Mouse (Mus musculus): Measurements from ENCODE around the gene Spsb4.

Spsb4 gene

DNA sequence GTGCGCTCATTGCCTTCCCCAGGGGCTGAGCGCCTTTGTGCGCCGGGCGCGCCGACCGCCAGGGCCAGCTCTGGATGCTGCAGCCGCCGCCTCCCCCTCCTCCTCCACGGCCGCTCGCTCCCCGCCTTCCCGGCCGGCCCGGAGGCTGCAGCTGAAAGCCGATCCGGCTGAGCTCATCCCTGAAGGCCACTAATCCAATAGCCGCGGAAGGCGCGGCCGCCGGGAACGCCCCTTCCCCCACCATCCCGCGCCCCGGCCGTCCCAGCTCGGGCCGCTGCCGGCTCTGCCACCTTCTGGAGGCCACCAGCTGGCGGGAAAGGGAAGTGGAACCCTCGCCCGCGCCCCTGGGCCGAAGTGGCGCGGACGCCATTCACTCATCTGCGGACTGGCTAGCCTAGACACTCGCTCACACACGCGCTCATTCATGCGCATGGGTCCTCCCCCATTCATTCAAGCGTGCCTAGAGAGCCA, at the start of gene Spsb4:
Gene Spsb4, minus strand, starts transcription at position 167 of the 471 bp plus-strand sequence.
- DNase-seq (ENCODE audit: extremely low spot score, low read depth, low spot score), result peak; percentile 64

GRCm38 (mm10) chr9:97067761-97068160, 49.1 kb upstream of the Spsb4 start:
- DNase-seq (ENCODE audit: extremely low spot score, low read depth, low spot score), result no peak

DNA sequence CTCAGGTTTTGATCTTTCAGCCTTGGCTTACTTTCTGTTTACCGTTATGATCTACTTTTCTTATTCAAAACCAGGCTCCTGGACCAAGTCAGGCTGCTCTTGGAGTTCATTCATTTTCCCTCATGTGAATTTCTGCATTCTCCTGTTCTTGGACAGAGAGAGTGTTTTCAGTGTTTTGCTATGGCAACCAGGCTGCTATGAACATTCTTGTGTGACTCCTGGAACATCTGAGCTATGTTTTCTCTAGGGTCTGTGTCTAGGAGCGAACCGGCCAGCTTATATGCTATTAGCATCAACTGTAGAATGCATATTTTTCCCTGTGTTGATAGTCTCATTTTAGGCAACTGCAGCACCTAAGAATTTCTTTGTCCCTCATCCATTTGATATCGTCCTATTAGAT, 47.2 kb upstream of the Spsb4 start:
- DNase-seq (ENCODE audit: extremely low spot score, low read depth, low spot score), result no peak

DNA sequence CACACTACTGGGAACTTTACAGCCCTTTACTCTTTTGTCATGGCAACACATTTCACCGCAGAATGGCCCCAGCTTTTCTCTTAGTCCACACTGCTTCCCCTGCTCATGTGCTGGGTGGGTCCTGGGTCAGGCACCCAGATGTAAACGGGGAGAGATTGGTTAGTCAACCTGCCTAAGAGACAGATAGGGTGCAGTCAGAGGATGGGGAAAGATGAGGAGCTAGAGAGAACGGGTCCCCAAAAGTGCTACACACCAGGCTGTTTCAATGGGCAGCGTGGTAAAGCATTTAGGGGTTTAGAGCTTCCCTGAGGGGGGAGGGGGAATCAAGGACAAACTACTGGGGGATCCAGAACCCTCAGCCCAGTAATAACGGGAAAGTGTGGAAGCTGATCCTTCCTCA, 46.6 kb upstream of the Spsb4 start:
- DNase-seq (ENCODE audit: extremely low spot score, low read depth, low spot score), result no peak

GRCm38 (mm10) chr9:97064161-97064560, 45.5 kb upstream of the Spsb4 start:
- DNase-seq (ENCODE audit: extremely low spot score, low read depth, low spot score), result no peak

- DNase-seq (ENCODE audit: extremely low spot score, low read depth, low spot score), result no peak
Observed at GRCm38 (mm10) chr9:97061696-97062095, 43.1 kb upstream of the Spsb4 start.

DNA sequence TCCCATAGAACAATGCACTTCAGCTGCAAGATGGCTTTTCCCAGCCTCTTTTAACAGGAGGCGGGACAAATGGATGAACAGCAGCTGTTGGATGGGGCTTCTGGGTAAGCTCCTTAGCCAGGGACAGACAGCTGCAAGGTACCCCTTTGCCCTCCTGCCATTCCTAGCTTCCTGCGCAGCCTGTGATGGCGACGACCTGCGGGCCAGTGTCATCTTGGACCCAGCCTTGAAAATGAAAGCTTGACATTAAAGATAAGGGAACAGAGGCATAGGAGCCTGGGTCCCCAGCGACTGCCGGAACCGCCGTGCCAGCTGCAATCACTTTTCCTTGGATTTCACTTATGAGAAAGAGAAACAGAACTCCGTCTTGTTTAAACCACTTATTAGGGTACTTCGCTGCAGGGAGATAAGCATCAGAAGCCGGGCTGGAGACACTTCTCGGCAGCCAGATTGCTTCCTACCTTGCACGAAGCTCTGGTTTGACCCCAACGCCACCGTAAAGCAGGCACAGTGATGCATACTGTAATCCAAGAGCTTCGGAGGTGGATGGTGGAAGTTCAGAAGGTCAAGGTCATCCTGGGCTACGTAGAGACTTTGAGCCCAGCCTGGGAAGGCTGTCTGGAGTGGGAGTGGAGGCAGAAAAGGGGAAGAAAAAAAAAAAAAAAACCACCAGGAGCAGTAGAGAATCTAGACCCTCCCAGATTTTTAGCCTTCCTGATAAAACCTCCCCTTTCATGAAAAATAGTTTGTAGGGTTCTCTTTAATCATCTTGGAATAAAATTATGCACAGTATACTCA, 38.1 kb upstream of the Spsb4 start:
- no peak for DNase-seq (ENCODE audit: extremely low spot score, low read depth, low spot score)

DNA sequence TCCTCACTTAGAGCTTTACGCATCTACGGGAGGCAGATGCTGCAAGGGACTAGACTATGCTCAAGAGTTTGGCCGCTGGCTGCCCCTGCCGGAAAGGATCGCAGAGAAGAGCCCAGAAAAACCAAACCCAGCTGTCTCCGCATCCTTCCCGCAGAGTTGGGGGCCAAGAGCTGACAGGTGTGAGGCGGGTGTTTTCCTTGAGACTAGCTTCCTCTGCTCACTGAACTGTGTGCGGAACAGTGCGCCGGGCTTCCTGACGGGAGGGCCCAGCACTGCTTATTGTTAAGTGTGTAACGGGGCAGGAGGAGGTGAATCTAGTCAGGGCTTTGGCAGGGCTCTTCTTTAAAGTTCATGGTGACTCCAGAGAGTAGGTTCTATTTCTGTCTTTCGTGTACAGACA, 37.3 kb upstream of the Spsb4 start:
- DNase-seq (ENCODE audit: extremely low spot score, low read depth, low spot score), result no peak

- no peak for DNase-seq (ENCODE audit: extremely low spot score, low read depth, low spot score)
Observed at GRCm38 (mm10) chr9:97051176-97051575, 32.5 kb upstream of the Spsb4 start.

DNA sequence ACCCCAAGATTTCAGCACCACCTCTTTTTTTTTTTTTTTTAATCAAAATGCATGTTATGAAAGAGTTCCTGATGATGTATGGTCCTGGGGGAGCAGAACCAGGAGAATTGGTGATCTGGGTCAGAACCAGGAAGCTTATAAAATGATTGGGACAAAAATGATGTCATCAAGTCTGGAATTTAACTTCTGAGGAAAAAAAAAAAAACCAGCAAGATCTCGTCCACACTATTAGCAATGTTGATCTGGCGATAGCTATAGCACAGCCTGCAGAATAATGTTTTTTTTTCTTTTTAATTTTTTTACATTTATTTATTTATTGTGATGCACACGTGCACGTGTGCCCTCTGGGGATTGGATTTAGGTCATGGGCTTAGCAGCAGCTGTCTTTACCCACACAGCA, 27.6 kb upstream of the Spsb4 start:
- DNase-seq (ENCODE audit: extremely low spot score, low read depth, low spot score), result no peak

DNA sequence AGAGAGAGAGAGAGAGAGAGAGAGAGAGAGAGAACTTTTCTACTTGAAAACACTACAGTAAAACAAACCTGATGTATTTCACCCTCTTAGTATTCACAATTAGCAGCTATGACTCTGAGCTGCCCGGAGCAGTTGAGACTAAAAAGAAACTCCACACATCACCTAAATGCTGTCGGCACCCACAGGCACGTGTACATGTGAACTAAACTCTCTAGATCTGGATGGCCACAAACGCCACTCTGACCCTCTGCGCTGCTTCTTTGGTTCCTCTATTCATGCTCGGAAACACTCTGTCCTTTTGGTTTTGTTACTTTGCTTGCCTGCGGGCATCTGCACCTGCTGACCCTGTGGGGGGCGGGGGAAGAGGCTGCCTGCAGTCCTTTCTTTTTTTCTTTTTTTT, 23.0 kb upstream of the Spsb4 start:
- no peak for DNase-seq (ENCODE audit: extremely low spot score, low read depth, low spot score)

DNA sequence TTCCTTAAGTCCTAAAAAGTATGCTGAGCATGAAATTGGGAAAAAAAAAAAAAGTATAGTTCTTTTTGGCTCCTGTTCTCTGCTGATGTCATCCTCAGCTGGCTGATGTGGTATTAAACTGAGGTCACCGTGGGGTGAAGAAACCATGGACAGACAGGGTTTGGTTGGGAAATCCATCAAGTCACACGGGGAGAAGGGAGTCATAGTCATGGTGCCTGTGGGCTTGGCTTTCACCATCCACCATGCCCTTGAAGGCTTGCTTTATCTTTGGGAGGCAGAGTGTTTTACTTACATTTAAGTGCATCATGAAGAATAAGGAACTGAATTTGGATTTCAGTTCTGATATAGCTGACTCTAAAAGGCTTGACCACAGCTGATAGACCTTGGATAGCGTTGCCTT, 19.4 kb upstream of the Spsb4 start:
- no peak for DNase-seq (ENCODE audit: extremely low spot score, low read depth, low spot score)

- no peak for DNase-seq (ENCODE audit: extremely low spot score, low read depth, low spot score)
Observed at GRCm38 (mm10) chr9:97036656-97037055, 18.0 kb upstream of the Spsb4 start.

GRCm38 (mm10) chr9:97027361-97027760, 8.7 kb upstream of the Spsb4 start:
- no peak for DNase-seq (ENCODE audit: extremely low spot score, low read depth, low spot score)

- no peak for DNase-seq (ENCODE audit: extremely low spot score, low read depth, low spot score)
Observed at GRCm38 (mm10) chr9:97026006-97026405, 7.4 kb upstream of the Spsb4 start.

GRCm38 (mm10) chr9:97024451-97024850, 5.8 kb upstream of the Spsb4 start:
- no peak for DNase-seq (ENCODE audit: extremely low spot score, low read depth, low spot score)

DNA sequence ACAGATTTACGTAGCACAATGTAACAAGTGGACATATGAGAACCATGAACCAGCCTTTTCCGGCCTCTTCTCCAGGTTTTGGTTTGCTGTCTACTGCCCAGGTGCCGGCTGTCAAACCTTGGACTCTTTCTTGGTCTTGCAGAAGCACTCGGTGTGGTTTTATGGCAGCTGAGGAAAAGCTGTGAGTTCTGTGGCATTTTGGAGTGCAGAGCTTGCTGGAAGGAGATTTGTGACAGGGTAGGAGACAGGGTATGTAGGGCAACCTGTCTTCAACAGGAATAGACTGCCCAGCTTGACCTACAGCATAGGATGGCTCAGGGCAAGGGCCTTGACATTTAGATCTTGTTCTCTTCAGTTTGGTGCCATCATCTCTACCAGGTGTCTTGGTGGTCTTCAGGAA, 4.3 kb upstream of the Spsb4 start:
- no peak for DNase-seq (ENCODE audit: extremely low spot score, low read depth, low spot score)

- DNase-seq (ENCODE audit: extremely low spot score, low read depth, low spot score), result no peak
Observed at GRCm38 (mm10) chr9:97022371-97022770, 3.7 kb upstream of the Spsb4 start.

DNA sequence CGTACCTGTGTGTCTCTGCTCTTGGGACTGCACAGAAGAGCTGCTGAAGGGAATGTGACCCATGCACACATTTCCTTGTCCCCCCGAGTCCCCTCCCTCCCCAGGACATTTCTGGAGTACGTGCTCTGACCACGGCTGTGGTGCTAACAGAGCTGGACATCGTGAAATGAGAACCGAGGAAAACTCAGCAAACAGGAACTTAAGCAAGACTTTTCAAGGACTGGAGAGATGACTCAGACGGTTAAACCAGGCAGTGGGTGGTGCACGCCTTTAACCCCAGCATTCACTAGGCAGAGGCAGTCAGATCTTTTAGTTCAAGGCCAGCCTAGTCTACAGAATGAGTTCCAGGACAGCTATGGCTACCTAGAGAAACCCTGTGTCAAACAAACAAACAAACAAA, 1.5 kb upstream of the Spsb4 start:
- DNase-seq (ENCODE audit: extremely low spot score, low read depth, low spot score), result no peak

GRCm38 (mm10) chr9:97019686-97020085, 1.0 kb upstream of the Spsb4 start:
- DNase-seq (ENCODE audit: extremely low spot score, low read depth, low spot score), result no peak

DNA sequence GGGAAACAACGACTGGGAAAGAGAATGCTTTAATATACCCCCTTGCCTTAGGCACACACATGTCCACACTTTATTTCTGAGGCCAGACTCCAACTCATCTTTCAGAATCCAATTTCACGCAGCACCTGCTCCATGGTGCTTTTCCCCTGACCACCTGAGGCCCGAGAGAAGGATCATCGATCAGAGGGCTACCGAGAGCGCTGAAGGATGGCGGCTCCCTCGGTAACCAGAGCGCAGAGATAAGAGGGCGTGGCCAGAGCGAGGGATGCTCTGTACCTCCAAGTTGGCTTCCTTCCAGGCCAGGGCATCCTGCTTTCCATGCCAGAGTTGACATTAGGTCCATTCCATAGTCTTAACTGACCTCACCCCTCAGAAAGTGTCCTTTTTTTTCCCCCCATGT, 588 bp upstream of the Spsb4 start:
- no peak for DNase-seq (ENCODE audit: extremely low spot score, low read depth, low spot score)

DNA sequence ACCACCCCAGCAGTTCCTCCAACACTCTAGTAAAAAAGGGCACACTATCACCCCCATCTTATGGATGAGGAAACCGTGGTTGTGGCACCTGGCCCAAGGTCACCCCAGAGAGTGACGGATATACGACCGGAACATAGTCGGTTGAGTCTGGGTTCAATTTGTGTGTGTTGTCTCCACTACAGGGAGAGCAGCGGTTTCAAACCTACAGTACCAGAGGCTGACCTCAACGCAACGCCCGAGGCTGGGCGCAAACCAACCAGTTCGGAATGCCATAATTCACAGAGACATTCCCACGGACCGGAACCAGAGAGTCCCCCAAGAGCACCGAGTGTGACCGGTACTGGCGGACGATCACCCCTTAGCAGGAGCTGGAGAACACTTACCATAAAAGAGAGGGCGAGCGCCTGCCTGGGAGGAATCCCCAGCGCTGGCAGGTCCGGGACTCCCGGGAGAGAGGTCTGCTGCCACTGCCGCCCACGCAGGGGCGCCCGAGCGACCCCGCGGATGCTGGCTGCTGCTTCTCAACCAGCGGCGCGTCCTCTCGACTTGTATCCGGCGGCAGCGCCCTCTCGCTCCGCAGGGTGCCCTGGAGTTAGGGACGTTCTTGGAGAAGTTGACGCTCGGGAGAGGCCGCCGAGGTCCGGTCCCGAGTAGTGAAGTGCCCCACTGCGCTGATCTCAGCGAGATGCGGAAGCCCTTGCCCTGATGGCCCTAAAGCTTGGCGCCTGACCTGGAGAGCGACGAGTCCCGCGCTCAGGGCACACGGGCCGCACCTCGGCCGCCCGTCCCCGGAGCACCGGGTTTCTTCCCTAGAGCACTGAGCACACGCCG, 617 bp downstream of the Spsb4 start:
- DNase-seq (ENCODE audit: extremely low spot score, low read depth, low spot score), result peak; percentile 28

Data from hindlimb bud, embryonic 11.5 days (tissue).